Mouse (Mus musculus) heart, embryonic 16.5 days (tissue): ENCODE results near the gene Trpc7. TPM values are rescaled to one million over a fixed set of nuclear protein-coding genes. Genes with fewer than 3 reads are reported as not detected.

Experiments used
- ATAC-seq: fragments of 200-750 bp; cut with Nextera tagmentation; replicated peaks from 2 replicates; pipeline ENCODE4 v1.8.0; 2017; ENCODE audit warnings: moderate number of reproducible peaks; ENCODE audit not compliant: insufficient read depth, low FRiP score; ENCODE audit errors: extremely low read depth
- H3K27ac ChIP-seq: fragments of 300-500 bp; sonication (generic); 2 replicates; pipeline ENCODE4 v1.5.1; 2014; ENCODE audit warnings: mild to moderate bottlenecking, low read length, control low read depth, moderate library complexity
- H3K27me3 ChIP-seq: fragments of 300-500 bp; sonication (generic); 2 replicates; pipeline ENCODE4 v1.6.1; 2014; ENCODE audit warnings: low read length, mixed read lengths; ENCODE audit not compliant: control insufficient read depth, insufficient read depth
- H3K36me3 ChIP-seq: fragments of 300-500 bp; sonication (generic); 2 replicates; pipeline ENCODE4 v1.6.1; 2014; ENCODE audit not compliant: control insufficient read depth, insufficient read depth
- H3K4me1 ChIP-seq: fragments of 300-500 bp; sonication (generic); 2 replicates; pipeline ENCODE4 v1.6.1; 2014; ENCODE audit warnings: low read length, mixed read lengths; ENCODE audit not compliant: control insufficient read depth, insufficient read depth
- H3K4me2 ChIP-seq: fragments of 300-500 bp; sonication (generic); 2 replicates; pipeline ENCODE4 v1.6.1; 2014; ENCODE audit warnings: low read depth, mild to moderate bottlenecking, control low read depth, low read length
- H3K4me3 ChIP-seq: fragments of 300-500 bp; sonication (generic); 2 replicates; pipeline ENCODE4 v1.5.1; 2014; ENCODE audit warnings: mild to moderate bottlenecking, control low read depth, low read length
- H3K9ac ChIP-seq: fragments of 300-500 bp; sonication (generic); 2 replicates; pipeline ENCODE4 v1.6.1; 2014; ENCODE audit warnings: low read length, control low read depth
- H3K9me3 ChIP-seq: fragments of 300-500 bp; sonication (generic); replicated peaks from 2 replicates; pipeline ENCODE4 v1.6.1; 2016; ENCODE audit warnings: low read length; ENCODE audit not compliant: control insufficient read depth
- WGBS: fragments of 180-500 bp; shearing (Covaris S2); extraction: QIAGEN DNeasy Blood & Tissue Kit; methylation state at CpG from one replicate; pipeline ENCODE4 v1.1.7; 2014; 5-methylcytosine and 5-hydroxymethylcytosine counted together
- polyA plus RNA-seq: library from polyadenylated mRNA; unstranded; fragments of >200 nt; fragmentation: Nextera tagmentation; extraction: Ambion mirVana; gene quantifications from 2 replicates; pipeline ENCODE4 v1.2.1, GENCODE M21; 2015

Gene Trpc7
- polyA plus RNA-seq, 1 experiment from 2014 or later, result 0.04 TPM

- H3K4me2 ChIP-seq, result no peak overlapping the region
- H3K27ac ChIP-seq, result no peak overlapping the region
- no peak for ATAC-seq
- 80% methylated on average over 5 of the region's 5 CpGs for WGBS
- no peak overlapping the region for H3K9ac ChIP-seq
- H3K36me3 ChIP-seq, result no peaks in the 10 kb centered on the region
- no peak overlapping the region for H3K4me3 ChIP-seq
- H3K4me1 ChIP-seq, result no peaks in the 10 kb centered on the region
- H3K9me3 ChIP-seq, result no peaks in the 10 kb centered on the region
- H3K27me3 ChIP-seq, result peaks cover 4% of the 10 kb centered on the region; the same call in 1 of the 2 replicates
These were observed 1.2 kb downstream of the Trpc7 start for GRCm38 (mm10) chr13:56894543-56894942.

- no peak for ATAC-seq
- Histone ChIP-seq H3K4me3 (no peak overlapping the region), H3K4me2 (no peak overlapping the region), H3K9me3 (no peaks in the 10 kb centered on the region), H3K36me3 (no peaks in the 10 kb centered on the region), H3K27me3 (0 out of 2 replicates have a peak, but pooled peaks cover 2% of the 10 kb centered on the region), H3K27ac (no peak overlapping the region), H3K4me1 (no peaks in the 10 kb centered on the region), H3K9ac (no peak overlapping the region)
- WGBS, result 69% methylated on average over 7 of the region's 7 CpGs
These were observed 5.9 kb downstream of the Trpc7 start for GRCm38 (mm10) chr13:56889888-56890287.

GRCm38 (mm10) chr13:56882931-56883330, 12.9 kb downstream of the Trpc7 start:
- Histone ChIP-seq H3K9me3 (no peaks in the 10 kb centered on the region), H3K4me1 (no peaks in the 10 kb centered on the region), H3K4me2 (no peak overlapping the region), H3K36me3 (no peaks in the 10 kb centered on the region), H3K27me3 (no peaks in the 10 kb centered on the region), H3K9ac (no peak overlapping the region), H3K4me3 (no peak overlapping the region), H3K27ac (no peak overlapping the region)
- 79% methylated on average over 12 of the region's 12 CpGs for WGBS
- no peak for ATAC-seq

- ATAC-seq, result no peak
- WGBS, result 76% methylated on average over 6 of the region's 6 CpGs
These were observed 31.2 kb downstream of the Trpc7 start for GRCm38 (mm10) chr13:56864567-56864966.

GRCm38 (mm10) chr13:56862011-56862410, 33.8 kb downstream of the Trpc7 start:
- WGBS, result 58% methylated on average over 6 of the region's 6 CpGs
- no peaks in the 10 kb centered on the region for H3K27me3 ChIP-seq
- no peak for ATAC-seq
- H3K4me2 ChIP-seq, result no peak overlapping the region
- no peak overlapping the region for H3K27ac ChIP-seq
- H3K36me3 ChIP-seq, result no peaks in the 10 kb centered on the region
- no peaks in the 10 kb centered on the region for H3K4me1 ChIP-seq
- H3K9me3 ChIP-seq, result no peaks in the 10 kb centered on the region
- H3K9ac ChIP-seq, result no peak overlapping the region
- H3K4me3 ChIP-seq, result no peak overlapping the region

More at GRCm38 (mm10) chr13:56864567-56864966, 31.2 kb downstream of the Trpc7 start:
- no peak overlapping the region for H3K4me3 ChIP-seq
- no peaks in the 10 kb centered on the region for H3K4me1 ChIP-seq
- no peak overlapping the region for H3K27ac ChIP-seq
- no peaks in the 10 kb centered on the region for H3K9me3 ChIP-seq
- H3K4me2 ChIP-seq, result no peak overlapping the region
- no peaks in the 10 kb centered on the region for H3K36me3 ChIP-seq
- no peaks in the 10 kb centered on the region for H3K27me3 ChIP-seq
- H3K9ac ChIP-seq, result no peak overlapping the region

GRCm38 (mm10) chr13:56854506-56854905, 41.3 kb downstream of the Trpc7 start:
- Histone ChIP-seq H3K9ac (no peak overlapping the region), H3K4me1 (no peaks in the 10 kb centered on the region), H3K27ac (no peak overlapping the region), H3K4me3 (no peak overlapping the region), H3K9me3 (no peaks in the 10 kb centered on the region), H3K4me2 (no peak overlapping the region), H3K27me3 (no peaks in the 10 kb centered on the region), H3K36me3 (no peaks in the 10 kb centered on the region)
- 62% methylated on average over 8 of the region's 8 CpGs for WGBS
- ATAC-seq, result no peak

GRCm38 (mm10) chr13:56853436-56853835, 42.4 kb downstream of the Trpc7 start:
- ATAC-seq, result no peak
- Histone ChIP-seq H3K27me3 (no peaks in the 10 kb centered on the region), H3K9ac (no peak overlapping the region), H3K4me1 (no peaks in the 10 kb centered on the region), H3K4me2 (no peak overlapping the region), H3K27ac (no peak overlapping the region), H3K4me3 (no peak overlapping the region), H3K9me3 (no peaks in the 10 kb centered on the region), H3K36me3 (no peaks in the 10 kb centered on the region)
- 63% methylated on average over 5 of the region's 5 CpGs for WGBS

- WGBS, result 75% methylated on average over 3 of the region's 3 CpGs
- Histone ChIP-seq H3K9ac (no peak overlapping the region), H3K4me3 (no peak overlapping the region), H3K27ac (no peak overlapping the region), H3K27me3 (no peaks in the 10 kb centered on the region), H3K4me2 (no peak overlapping the region), H3K4me1 (no peaks in the 10 kb centered on the region), H3K9me3 (no peaks in the 10 kb centered on the region), H3K36me3 (no peaks in the 10 kb centered on the region)
- no peak for ATAC-seq
These were observed 49.9 kb downstream of the Trpc7 start for GRCm38 (mm10) chr13:56845866-56846265.

- no peaks in the 10 kb centered on the region for H3K4me1 ChIP-seq
- no peak for ATAC-seq
- H3K27me3 ChIP-seq, result no peaks in the 10 kb centered on the region
- 80% methylated on average over 12 of the region's 12 CpGs for WGBS
- H3K4me2 ChIP-seq, result no peak overlapping the region
- no peaks in the 10 kb centered on the region for H3K9me3 ChIP-seq
- H3K36me3 ChIP-seq, result no peaks in the 10 kb centered on the region
- no peak overlapping the region for H3K9ac ChIP-seq
- no peak overlapping the region for H3K27ac ChIP-seq
- H3K4me3 ChIP-seq, result no peak overlapping the region
These were observed 80.3 kb downstream of the Trpc7 start for GRCm38 (mm10) chr13:56815471-56815870.
